Mouse (Mus musculus): ENCODE measurements around the gene Cdyl.

DNA sequence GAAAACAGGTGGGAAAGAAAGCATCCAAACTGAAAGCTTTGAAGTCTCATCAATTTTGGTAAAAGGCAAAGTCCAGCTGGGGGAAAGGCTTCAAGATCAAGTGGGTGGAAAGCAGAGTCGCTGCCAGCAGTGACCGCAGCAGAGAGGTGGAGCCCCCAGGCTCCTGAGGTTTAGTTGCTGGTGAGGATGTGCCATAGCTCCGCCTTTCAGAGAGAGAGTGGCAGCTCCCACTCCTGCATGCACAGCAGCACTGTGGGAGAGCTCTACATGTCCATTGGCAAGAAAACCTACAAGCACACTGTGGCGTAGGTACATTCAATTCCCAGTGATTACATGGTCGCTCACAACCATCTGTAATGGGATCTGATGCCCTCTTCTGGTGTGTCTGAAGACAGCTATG is 219.4 kb downstream of the Cdyl start:
- no peak for TF ChIP-seq GATA1 (IDR thresholded peaks at IDR 0.05; ENCODE audit: low read length)
- TF ChIP-seq TAL1 (IDR thresholded peaks at IDR 0.05; ENCODE audit: low read length) = no peak

Data from erythroblast, embryonic 14.5 days (primary cell).